Mouse (Mus musculus) left cerebral cortex, postnatal 14 days (tissue): ENCODE results near the gene Foxc2. TPM values are rescaled to one million over a fixed set of nuclear protein-coding genes. Genes with fewer than 3 reads are reported as not detected.
A peak's percentile ranks its signal among the peaks of the same experiment; 100 is the strongest.

ENCODE experiments used
- DNase-seq, 2 experiments: peaks; one replicate each; pipeline ENCODE4 v3.0.0; 2021 to 2022; ENCODE audit warnings: low spot score in 2 of 2, mixed read lengths in 1 of 2
- intact Hi-C: fragments of 180-260 bp; cut with DNase I; formaldehyde crosslinking; loops from one replicate; pipeline ENCODE4 v1.15.1; 2025
- total RNA-seq, 2 experiments: library from RNA; stranded (reverse); gene quantifications; 2 replicates each; pipeline ENCODE4 v1.2.3; 2021

Gene Foxc2
- total RNA-seq, 2 experiments from 2014 or later, result 2.7 to 3.5 TPM

GRCm38 (mm10) chr8:121084210-121084951 lies 31.6 kb upstream of the Foxc2 start, which contains the start of gene Foxf1:
Foxf1 (plus strand) TSS chr8:121084386.
- DNase-seq, result no peak
- intact Hi-C loops, result loop anchor here (5.0 kb wide), 2 partner anchors 33 to 112 kb away; partner anchors contain the start of gene Foxc2

- intact Hi-C loops, result no loop called here
- no peak for DNase-seq
Observed at GRCm38 (mm10) chr8:121085011-121085410, 31.0 kb upstream of the Foxc2 start.

- intact Hi-C loops, result no loop called here
- DNase-seq, result no peak
Observed at GRCm38 (mm10) chr8:121085561-121085960, 30.4 kb upstream of the Foxc2 start.

GRCm38 (mm10) chr8:121086004-121086900 lies 29.7 kb upstream of the Foxc2 start:
- intact Hi-C loops, result no loop called here
- no peak for DNase-seq

GRCm38 (mm10) chr8:121088281-121088680 lies 27.7 kb upstream of the Foxc2 start:
- no peak for DNase-seq
- intact Hi-C loops, result no loop called here

GRCm38 (mm10) chr8:121088871-121089630 lies 26.9 kb upstream of the Foxc2 start:
- no peak for DNase-seq
- intact Hi-C loops, result no loop called here

GRCm38 (mm10) chr8:121089631-121090380 lies 26.2 kb upstream of the Foxc2 start:
- no peak for DNase-seq
- intact Hi-C loops, result loop anchor here (5.0 kb wide), 2 partner anchors 193 to 408 kb away; no protein-coding TSS in a partner anchor

GRCm38 (mm10) chr8:121090716-121091115 lies 25.3 kb upstream of the Foxc2 start:
- intact Hi-C loops, result loop anchor here (5.0 kb wide), 2 partner anchors 193 to 408 kb away; no protein-coding TSS in a partner anchor
- DNase-seq, result no peak

- intact Hi-C loops, result loop anchor here (1.0 to 5.0 kb wide), 3 partner anchors 195 to 410 kb away; no protein-coding TSS in a partner anchor
- DNase-seq, result no peak
Observed at GRCm38 (mm10) chr8:121092141-121092540, 23.8 kb upstream of the Foxc2 start.

- intact Hi-C loops, result loop anchor here (1.0 to 5.0 kb wide), 3 partner anchors 195 to 410 kb away; no protein-coding TSS in a partner anchor
- peak; percentile 72 to 89 for DNase-seq
Observed at GRCm38 (mm10) chr8:121092627-121093026, 23.3 kb upstream of the Foxc2 start.

- no peak for DNase-seq
- intact Hi-C loops, result loop anchor here (5.0 kb wide), 2 partner anchors 196 to 411 kb away; no protein-coding TSS in a partner anchor
Observed at GRCm38 (mm10) chr8:121093496-121093895, 22.5 kb upstream of the Foxc2 start.

- peak; percentile 77 to 86 for DNase-seq
- intact Hi-C loops, result no loop called here
Observed at GRCm38 (mm10) chr8:121104049-121104818, 11.7 kb upstream of the Foxc2 start.

- intact Hi-C loops, result no loop called here
Observed at GRCm38 (mm10) chr8:121107668-121108656, 8.0 kb upstream of the Foxc2 start, which contains the start of gene Mthfsd. Mthfsd (minus strand) TSS chr8:121108392.

GRCm38 (mm10) chr8:121108657-121109056 lies 7.3 kb upstream of the Foxc2 start:
- intact Hi-C loops, result no loop called here
- DNase-seq, result no peak

More at GRCm38 (mm10) chr8:121107668-121108656, 8.0 kb upstream of the Foxc2 start, which contains the start of gene Mthfsd:
- DNase-seq, result peak; percentile 99 to 100

GRCm38 (mm10) chr8:121111145-121111907 lies 4.6 kb upstream of the Foxc2 start:
- no peak for DNase-seq
- intact Hi-C loops, result no loop called here

- DNase-seq, result peak; percentile 94 to 97
- intact Hi-C loops, result loop anchor here (1.0 kb wide), 1 partner anchor 400 kb away; no protein-coding TSS in a partner anchor
Observed at GRCm38 (mm10) chr8:121113261-121113660, 2.7 kb upstream of the Foxc2 start.
